Mouse (Mus musculus) intestine, postnatal 0 days (tissue): ENCODE results near the gene Esr2. TPM values are rescaled to one million over a fixed set of nuclear protein-coding genes. Genes with fewer than 3 reads are reported as not detected.
"Not testable (repeated sequence)": the region's sequence is repeated elsewhere in the genome, so short reads cannot be mapped to it uniquely, and the experiment has no call there.

Source experiments
- ATAC-seq: fragments of 200-750 bp; cut with Nextera tagmentation; 2 replicates; pipeline ENCODE4 v1.8.0; 2017; ENCODE audit warnings: mild to moderate bottlenecking, moderate TSS enrichment, moderate library complexity
- H3K27ac ChIP-seq: fragments of 300-500 bp; sonication (generic); 2 replicates; pipeline ENCODE4 v1.5.1; 2014; ENCODE audit warnings: mild to moderate bottlenecking, low read depth, low read length, moderate library complexity
- H3K27me3 ChIP-seq: fragments of 300-500 bp; sonication (generic); replicated peaks from 2 replicates; pipeline ENCODE4 v1.6.1; 2014; ENCODE audit warnings: low read length, mixed read lengths; ENCODE audit not compliant: control insufficient read depth, insufficient read depth
- H3K36me3 ChIP-seq: fragments of 300-500 bp; sonication (generic); 2 replicates; pipeline ENCODE4 v1.6.1; 2014; ENCODE audit warnings: mild to moderate bottlenecking, moderate library complexity; ENCODE audit not compliant: control insufficient read depth, insufficient read depth
- H3K4me1 ChIP-seq: fragments of 300-500 bp; sonication (generic); replicated peaks from 2 replicates; pipeline ENCODE4 v1.6.1; 2014; ENCODE audit warnings: antibody characterized with exemption, low read length, mixed read lengths; ENCODE audit not compliant: control insufficient read depth, insufficient read depth
- H3K4me2 ChIP-seq: fragments of 300-500 bp; sonication (generic); replicated peaks from 2 replicates; pipeline ENCODE4 v1.6.1; 2014; ENCODE audit warnings: low read depth, mild to moderate bottlenecking, moderate library complexity
- H3K4me3 ChIP-seq: fragments of 300-500 bp; sonication (generic); 2 replicates; pipeline ENCODE4 v1.5.1; 2014; ENCODE audit warnings: low read depth, low read length
- H3K9ac ChIP-seq: fragments of 300-500 bp; sonication (generic); 2 replicates; pipeline ENCODE4 v1.6.1; 2014; ENCODE audit warnings: mild to moderate bottlenecking, low read depth, low read length
- H3K9me3 ChIP-seq: fragments of 300-500 bp; sonication (generic); 2 replicates; pipeline ENCODE4 v1.6.1; 2016; ENCODE audit warnings: mixed run types; ENCODE audit not compliant: control insufficient read depth
- CTCF ChIP-seq: sonication (generic); IDR thresholded peaks from 2 replicates; pipeline ENCODE4 v1.5.1; 2016; ENCODE audit warnings: low read depth, mild to moderate bottlenecking, control low read depth, antibody characterized with exemption, moderate library complexity
- WGBS: fragments of 180-500 bp; shearing (Covaris S2); extraction: QIAGEN DNeasy Blood & Tissue Kit; methylation state at CpG from one replicate; pipeline ENCODE4 v1.1.7; 2014; 5-methylcytosine and 5-hydroxymethylcytosine counted together
- polyA plus RNA-seq: library from polyadenylated mRNA; unstranded; fragments of >200 nt; fragmentation: Nextera tagmentation; extraction: Ambion mirVana; gene quantifications from 2 replicates; pipeline ENCODE4 v1.2.1, GENCODE M21; 2015

The Esr2 gene
- not detected in 2 replicates for polyA plus RNA-seq

DNA sequence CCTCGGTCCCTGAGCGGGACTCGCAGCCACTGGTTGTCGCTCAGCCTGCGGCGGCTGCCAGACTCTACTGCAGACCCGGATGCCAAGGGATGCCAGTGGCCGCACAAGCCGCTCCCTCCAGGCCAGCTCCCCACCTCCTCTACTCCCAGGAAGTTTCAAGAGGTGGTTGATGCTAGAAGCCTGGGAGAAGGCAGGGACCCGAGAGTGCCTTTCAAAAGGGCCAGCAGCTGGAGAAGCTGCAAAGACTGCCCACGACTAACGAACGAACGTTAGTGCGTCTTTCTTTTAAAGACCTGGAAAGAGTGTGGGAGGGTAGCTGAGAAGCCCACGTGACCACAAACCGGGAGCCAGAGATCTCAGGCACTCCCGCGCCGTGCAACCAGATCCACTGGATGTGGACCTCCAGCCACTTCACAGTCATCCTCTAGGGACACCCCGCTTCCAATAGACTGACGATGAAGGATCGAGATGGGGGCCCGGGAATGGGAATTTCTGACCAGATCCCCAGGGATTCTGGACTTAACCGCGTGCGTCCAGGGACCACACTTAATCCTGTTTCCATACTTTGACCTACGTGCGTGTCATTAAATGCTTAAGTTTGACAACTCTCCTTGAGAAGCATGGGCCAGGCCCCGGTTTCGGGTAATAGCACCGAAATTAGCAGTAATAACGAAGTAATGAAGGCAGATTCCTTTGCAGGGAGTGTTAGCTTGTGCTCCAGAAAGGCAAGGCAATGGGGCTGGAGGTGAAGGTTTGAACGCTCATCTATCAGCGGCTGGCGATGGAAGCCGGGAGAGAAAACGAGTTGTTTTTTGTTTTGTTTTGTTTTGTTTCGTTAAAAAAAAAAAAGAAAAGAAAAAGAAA lies at the start of gene Esr2:
Gene Esr2, minus strand, starts transcription at position 260 of the 864 bp plus-strand sequence.
- H3K4me2 ChIP-seq: peak within 1 kb of the TSS; percentile 71
- 0 out of 2 replicates have a peak within 1 kb of the TSS, but pooled peaks have one; percentile 22 for H3K9ac ChIP-seq
- TF ChIP-seq CTCF: no peak
- under 1% methylated on average over 39 of the region's 39 CpGs for WGBS
- ATAC-seq: no peak
- H3K36me3 ChIP-seq: no peaks in the 10 kb centered on the region
- H3K27ac ChIP-seq: no peak within 1 kb of the TSS
- no peaks in the 10 kb centered on the region; the same call in 1 of the 2 replicates for H3K27me3 ChIP-seq
- no peaks in the 10 kb centered on the region for H3K9me3 ChIP-seq
- H3K4me3 ChIP-seq: peak within 1 kb of the TSS; percentile 43
- no peaks in the 10 kb centered on the region for H3K4me1 ChIP-seq

DNA sequence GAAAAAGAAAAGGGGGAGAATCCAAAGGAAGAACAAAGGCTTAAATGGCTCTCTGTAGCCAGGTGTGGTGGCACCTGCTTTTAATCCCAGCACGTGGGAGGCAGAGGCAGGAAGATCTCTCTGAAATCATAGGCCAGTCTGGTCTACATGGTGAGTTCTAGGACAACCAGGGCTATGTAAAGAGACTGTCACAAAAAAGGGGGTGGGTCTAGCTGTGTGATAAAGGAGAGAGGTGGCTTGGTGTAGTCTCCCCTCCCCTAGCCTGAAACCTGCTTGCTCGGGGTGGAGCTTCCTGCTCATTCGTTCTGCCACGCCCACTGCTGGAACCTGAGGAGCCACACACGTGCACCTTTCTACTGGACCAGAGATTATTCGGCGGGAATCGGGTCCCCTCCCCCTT lies 45.0 kb upstream of the Esr2 start:
- H3K9ac ChIP-seq, H3K27me3 ChIP-seq, H3K27ac ChIP-seq, H3K36me3 ChIP-seq, H3K4me2 ChIP-seq, H3K4me3 ChIP-seq, H3K9me3 ChIP-seq, ATAC-seq, H3K4me1 ChIP-seq: not testable (repeated sequence)
- 80% methylated on average over 2 of the region's 8 CpGs for WGBS

DNA sequence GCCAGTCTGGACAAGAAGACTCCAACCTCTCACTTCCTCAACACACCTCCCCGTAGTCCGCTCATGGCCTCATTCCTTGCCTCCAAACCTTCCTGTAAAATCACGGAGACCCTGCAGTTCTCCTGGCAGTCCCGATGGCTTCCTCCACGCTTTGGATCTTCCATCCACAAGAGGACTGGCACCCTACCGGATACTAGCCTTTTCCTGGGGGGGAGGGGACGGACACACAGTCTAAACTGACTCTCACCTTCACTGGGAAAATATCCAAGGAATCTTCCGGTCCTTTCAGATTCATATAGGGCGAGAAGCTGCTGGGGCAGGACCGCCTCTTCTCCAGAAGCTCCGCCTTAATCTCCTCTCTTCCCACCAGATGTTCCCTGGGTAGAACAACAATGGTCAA lies 39.7 kb upstream of the Esr2 start:
- no peak for ATAC-seq
- no peaks in the 10 kb centered on the region for H3K36me3 ChIP-seq
- H3K4me3 ChIP-seq: no peak overlapping the region
- no peaks in the 10 kb centered on the region for H3K9me3 ChIP-seq
- TF ChIP-seq CTCF: no peak
- H3K4me2 ChIP-seq: no peak overlapping the region
- no peak overlapping the region for H3K27ac ChIP-seq
- no peaks in the 10 kb centered on the region for H3K4me1 ChIP-seq
- H3K9ac ChIP-seq: no peak overlapping the region
- H3K27me3 ChIP-seq: no peaks in the 10 kb centered on the region
- 82% methylated on average over 11 of the region's 11 CpGs for WGBS

DNA sequence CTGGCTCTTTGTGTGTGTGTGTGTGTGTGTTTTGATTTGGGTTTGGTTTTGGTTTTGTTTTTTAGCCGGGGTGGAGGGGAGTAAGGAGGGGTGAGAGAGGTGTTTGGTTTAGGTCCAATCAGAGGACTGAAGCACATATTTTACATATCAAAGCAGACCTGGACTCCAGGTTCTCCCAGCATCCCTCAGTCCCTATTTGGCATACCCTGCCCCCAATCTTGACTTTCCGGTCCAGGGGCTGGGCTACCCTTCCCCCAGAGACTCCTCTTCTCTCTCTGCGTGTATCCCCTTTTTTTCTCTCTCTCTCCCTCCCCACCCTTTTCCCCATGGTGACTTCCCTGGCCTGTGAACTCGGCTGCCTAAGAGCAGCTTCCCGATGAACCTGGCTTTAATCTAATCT lies 38.1 kb upstream of the Esr2 start:
- H3K9me3 ChIP-seq: no peaks in the 10 kb centered on the region
- no peaks in the 10 kb centered on the region for H3K27me3 ChIP-seq
- ATAC-seq: no peak
- no peaks in the 10 kb centered on the region for H3K36me3 ChIP-seq
- H3K9ac ChIP-seq: no peak overlapping the region
- H3K4me2 ChIP-seq: no peak overlapping the region
- no peak overlapping the region for H3K4me3 ChIP-seq
- no peak for TF ChIP-seq CTCF
- H3K4me1 ChIP-seq: no peaks in the 10 kb centered on the region
- H3K27ac ChIP-seq: no peak overlapping the region
- WGBS: 27% methylated on average over 5 of the region's 5 CpGs

DNA sequence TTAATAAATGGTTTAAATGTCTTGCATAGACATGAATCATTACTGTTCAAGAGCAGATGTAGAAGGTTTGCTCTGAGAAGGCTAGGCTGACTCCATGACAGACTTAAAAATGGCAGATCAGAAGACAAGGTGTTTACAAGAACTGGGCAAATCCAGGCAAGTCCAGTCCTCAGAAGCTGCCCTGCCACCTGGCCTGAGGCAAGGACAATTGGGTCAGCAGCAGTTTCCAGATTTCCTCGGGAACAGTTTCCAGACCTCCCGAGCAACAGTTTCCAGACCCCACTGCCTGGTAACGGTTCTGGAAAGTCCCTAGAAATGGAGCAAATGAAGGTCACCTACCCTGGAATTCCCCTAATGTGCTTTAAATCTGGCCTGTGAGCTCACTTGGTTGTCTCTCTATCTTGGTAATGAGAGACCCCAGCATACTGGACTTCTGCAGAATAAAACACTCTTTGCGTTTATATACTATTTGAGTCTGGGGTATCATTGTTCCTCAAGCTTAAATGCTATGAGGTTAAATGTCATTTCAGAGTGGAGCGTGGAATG lies 32.4 kb upstream of the Esr2 start:
- 93% methylated on average over 5 of the region's 5 CpGs for WGBS
- H3K36me3 ChIP-seq: no peaks in the 10 kb centered on the region
- H3K9ac ChIP-seq: no peak overlapping the region
- no peaks in the 10 kb centered on the region for H3K9me3 ChIP-seq
- H3K4me3 ChIP-seq: no peak overlapping the region
- H3K4me2 ChIP-seq: no peak overlapping the region
- H3K4me1 ChIP-seq: no peaks in the 10 kb centered on the region
- no peaks in the 10 kb centered on the region for H3K27me3 ChIP-seq
- no peak overlapping the region for H3K27ac ChIP-seq
- TF ChIP-seq CTCF: no peak
- ATAC-seq: no peak

DNA sequence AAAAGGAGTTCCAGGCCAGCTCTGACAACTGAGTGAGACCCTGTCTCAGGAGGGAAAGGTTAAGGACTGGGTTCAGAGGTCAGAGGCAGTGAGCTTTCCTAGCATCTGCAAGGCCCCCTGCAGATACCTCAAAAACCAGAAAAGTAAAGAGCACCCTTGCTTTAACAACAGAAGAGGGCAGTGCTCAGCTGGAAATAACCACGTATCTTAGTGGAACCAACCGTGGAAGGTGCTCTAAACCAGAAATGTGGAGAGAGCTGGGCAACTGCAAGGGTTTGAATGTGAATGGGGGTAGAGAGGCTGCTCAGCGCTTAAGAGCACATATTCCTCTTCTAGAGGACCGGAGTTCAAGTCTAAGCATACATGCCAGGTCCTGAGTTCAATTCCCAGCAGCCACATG lies 23.3 kb upstream of the Esr2 start:
- Histone ChIP-seq H3K36me3 (no peaks in the 10 kb centered on the region), H3K4me1 (peaks cover 6% of the 10 kb centered on the region), H3K9me3 (no peaks in the 10 kb centered on the region), H3K27me3 (no peaks in the 10 kb centered on the region), H3K27ac (no peak overlapping the region), H3K4me3 (no peak overlapping the region), H3K9ac (no peak overlapping the region), H3K4me2 (no peak overlapping the region)
- TF ChIP-seq CTCF: no peak
- ATAC-seq: no peak
- WGBS: 80% methylated on average over 4 of the region's 4 CpGs
